Mouse (Mus musculus): ENCODE data around the gene Best2.

Best2 gene

DNA sequence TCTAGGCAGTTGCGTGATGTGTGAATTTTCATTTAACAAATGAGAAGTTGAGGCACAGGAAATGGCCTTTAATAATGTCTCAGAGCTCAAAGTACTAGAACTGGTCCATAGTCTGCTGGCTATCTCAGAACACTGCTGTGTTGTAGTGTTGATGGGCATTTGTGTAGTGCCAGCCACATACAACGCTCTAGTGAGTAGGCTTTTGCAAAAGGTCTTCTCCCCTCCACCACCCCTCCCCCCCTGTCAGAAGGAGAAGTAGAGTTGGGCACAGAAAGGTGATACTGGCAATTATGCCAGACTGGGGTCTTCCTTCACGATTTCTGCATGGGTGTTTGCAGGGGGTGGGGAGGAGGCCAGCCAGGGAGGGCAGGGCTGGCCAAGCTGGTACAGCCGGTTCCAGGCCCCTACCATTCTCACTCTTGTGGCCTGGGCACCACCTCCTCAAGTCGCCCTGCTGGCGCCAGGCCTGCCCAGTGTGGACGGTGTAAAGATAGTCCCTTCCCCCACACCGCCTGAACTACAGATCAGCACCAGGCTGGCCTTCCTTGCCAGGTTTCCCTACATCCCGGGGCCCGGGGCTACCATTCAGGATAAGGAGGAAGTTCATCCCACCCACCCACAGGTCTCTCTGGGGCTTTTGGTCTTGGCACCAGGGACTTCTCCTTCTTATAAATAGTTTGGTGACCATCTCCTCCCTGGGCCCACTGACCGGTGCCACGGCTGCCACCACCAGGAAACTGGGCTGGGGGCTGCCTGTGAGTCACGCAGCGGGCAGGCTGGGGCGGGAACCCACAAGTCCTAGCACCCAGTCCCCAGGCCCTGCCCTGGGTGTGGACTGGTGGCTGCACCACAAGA, 32.5 kb downstream of the Best2 start:
- no peak for DNase-seq (ENCODE audit: low read depth)

DNA sequence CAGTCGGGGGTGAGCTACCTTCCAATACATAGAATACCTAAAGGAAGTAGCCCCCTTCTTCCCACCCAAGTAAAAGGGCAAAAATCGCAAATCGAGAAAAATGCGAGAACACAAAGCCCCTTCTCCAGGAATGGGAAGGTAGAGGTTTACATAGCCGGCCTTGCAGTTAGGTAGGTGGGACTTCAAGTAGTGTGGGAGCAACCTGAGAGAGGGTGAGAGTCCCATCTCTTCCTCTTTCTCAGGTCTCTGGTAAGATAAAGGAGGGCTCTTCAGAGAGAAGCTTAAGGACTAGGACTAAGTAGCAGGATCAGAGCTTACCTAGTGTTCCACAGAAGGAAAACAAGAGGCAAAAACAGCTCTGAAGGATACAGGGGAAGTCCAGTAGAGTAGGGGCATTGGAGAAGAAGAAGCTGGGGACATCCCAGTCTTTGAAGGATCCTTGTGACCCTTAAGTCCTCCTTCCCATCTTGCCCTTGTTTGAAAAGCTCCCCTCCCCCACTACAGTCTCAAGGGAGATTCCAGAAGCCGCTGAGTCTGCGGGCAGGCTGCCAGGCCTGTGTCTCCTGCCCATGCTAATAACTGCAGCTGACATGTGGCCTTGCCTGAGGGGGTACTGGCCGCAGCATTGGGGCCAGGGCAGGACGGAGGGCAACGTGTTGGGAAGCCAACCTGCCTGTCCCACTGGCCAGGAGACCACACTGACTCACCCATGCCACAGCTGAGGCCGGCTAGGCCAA, 33.5 kb downstream of the Best2 start:
- DNase-seq (ENCODE audit: low read depth), result peak; percentile 78

DNA sequence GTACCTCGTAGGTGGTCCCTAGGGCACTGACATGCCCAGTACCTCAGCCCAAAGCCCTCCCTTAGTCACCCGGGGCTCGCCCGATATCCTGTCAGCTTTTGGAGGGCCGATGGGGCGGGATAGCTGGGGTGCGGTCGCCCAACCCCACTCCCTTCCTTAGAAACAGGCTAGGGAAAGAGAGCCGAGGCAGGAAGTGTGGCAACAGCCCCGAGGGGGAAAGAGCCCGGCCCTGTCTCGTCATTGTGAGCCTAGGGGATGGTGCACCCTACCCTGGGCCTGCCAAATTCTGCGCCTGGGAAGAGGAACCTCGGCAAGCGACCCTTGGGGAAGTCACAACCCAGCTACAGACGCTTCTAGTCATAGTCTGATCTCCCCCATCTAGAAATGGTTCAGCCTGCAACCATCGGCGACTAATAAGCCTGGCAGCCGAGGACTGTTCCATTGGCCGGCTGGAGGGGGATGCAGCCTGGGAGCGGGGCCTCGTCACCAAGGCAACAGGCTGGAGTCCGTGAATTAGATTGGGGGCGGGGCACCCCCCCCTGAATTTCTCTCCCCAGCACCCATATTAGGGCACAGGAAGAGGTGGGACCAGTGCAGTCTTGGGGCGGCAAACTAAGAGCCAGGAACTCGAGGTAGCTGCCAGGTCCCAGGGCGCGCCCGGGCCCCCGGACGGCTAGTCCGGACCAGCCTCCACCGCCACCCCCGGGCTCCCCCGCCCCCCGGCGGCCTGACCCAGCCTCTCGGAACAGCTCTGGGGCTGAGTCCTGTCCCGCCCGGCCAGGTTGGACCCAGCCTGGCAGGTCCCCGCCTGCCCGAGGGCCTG, 34.5 kb downstream of the Best2 start:
- peak; percentile 89 for DNase-seq (ENCODE audit: low read depth)

DNA sequence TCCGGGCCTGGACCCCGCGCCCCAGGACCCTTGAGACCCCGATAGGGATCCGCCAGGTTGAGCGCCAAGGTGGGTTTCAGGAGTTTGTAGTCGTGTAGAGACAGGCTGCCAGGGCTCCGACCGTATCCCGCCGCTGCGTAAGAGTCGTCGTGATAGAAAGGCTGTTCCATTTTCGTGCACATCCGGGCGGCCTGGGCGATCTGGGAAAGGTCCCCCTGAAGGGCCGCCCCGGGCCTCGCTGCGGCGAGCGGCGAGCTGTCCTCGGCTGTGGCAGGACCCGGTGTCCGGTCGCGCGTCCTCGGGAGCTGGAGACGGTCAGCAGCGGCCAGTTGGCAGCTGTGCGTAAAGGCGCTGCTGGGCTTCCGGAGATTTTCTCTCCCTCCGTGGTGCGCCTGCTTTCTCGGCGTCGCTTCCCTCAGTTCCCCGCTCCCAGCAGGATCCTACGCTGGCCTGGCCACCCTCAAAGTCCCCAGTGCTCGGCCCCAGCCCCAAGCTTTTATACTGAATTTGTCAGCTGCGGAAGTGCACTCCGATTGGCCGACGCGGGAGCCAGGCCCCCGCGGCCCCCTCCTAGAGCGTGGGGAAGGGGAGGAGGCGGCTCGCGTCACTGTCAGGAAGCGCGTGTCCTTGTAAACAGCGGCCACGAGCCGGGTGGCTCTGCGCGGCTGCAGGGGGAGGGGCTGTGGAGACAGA, 35.9 kb downstream of the Best2 start, which contains the start of gene Junb:
Gene Junb (minus strand): TSS at position 471 of the 693 bp plus-strand sequence.
- peak; percentile 94 for DNase-seq (ENCODE audit: low read depth)

DNA sequence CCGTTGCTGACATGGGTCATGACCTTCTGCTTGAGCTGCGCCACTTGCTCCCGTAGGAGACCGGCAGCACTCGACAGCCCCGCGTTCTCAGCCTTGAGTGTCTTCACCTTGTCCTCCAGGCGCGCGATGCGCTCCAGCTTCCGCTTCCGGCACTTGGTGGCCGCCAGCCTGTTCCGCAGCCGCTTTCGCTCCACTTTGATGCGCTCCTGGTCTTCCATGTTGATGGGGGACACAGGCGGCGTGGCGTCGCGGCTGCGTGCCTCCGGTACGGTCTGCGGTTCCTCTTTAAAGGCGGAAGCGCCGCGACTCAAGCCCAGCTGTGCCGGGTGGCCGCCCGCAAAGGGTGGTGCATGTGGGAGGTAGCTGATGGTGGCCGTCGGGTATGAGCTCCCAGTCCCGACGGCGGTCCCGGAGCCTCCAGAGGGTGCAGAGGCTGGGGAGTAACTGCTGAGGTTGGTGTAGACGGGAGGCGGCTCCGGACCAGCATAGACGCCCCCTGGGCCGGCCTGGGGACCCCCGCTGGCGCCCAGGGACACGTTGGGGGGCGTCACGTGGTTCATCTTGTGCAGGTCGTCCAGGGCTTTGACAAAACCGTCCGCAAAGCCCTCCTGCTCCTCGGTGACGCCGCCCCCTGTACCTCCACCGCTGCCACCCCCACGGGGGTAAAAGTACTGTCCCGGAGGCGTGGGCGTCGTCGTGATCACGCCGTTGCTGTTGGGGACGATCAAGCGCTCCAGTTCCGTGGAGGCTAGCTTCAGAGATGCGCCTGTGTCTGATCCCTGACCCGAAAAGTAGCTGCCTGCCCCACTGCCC, 36.7 kb downstream of the Best2 start:
- DNase-seq (ENCODE audit: low read depth), result no peak

DNA sequence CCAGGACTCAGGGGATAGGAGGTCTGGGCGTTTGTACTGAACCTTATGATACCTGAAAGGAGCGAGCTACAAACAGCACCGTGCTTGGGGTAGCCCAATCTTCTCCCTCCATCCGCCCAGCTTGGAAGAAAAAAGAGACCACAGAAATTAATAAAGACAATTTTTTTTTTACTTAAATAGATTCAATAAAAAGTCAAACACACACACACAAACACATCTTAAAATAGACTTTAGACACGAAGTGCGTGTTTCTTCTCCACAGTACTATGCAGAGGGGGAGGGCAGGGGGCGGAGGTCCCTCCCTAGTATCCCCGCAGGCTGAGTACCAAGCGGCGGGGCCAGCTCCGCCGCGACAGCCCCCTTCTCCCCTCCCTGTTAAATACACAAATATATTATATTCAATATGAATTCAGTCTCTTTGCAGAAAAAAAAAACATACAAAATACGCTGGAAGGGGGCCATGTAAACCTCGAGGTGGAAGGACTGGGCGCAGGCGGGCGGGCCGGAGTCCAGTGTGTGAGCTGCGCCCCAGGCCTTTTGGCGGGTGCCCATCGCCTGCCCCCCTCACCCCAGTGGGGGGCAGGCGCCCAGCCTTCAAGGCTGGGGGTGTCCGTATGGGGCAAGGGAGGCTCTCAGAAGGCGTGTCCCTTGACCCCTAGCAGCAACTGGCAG, 37.4 kb downstream of the Best2 start:
- DNase-seq (ENCODE audit: low read depth), result no peak

DNA sequence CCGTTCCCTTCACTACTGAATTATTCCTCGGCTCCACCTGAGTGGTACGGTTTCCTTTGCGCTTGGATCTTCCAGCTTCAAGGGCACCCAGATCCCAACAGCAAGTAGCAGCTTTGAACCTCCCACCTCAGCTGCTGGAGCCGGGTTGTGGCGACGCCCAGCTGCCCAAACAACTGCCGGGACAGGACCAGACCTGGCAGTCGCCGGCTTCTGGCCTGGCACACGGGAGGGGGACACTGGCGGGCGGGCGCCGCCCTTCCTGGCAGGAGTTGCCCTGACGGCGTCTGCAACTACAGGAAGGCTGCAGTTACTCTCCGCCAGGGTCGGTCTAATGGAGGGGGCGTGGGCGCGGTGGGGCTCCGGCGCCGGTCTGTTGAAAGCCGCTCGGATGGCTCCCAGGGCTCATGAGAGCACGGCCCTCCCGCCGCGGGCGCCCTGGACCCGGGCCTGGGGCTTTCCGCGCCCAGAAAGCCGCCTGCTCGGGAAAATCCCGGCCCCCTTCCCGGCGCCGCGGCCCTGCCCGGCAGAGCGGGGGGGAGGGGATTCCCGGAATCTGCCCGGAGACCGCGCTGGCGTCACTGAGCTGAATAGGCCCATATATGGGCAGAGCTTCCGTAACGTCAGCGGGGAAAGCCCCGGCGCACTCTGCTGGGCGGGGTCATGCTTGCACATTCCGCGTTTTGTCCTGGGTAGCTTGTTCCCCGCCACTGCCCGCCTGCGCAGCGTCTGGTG, 38.1 kb downstream of the Best2 start:
- peak; percentile 82 for DNase-seq (ENCODE audit: low read depth)

DNA sequence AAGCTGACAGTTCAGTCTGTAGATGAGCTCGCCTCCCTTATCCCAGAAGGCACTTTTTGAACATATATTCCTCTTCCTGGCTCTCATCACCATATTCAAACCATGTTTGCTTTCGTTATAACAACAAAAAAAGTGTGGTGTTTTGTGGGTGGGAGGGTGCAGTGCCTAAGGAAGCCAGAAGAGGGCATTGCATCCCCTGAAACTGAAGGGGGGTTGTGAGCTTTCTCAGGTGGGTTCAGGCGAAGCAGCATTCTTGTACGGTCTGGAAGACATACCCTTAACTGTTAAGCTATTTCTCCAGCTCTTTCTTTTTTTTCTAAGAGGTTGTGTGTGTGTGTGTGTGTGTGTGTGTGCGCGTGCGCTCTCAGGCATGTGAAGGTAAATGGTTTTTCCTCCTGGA, 38.9 kb downstream of the Best2 start:
- DNase-seq (ENCODE audit: low read depth), result no peak

DNA sequence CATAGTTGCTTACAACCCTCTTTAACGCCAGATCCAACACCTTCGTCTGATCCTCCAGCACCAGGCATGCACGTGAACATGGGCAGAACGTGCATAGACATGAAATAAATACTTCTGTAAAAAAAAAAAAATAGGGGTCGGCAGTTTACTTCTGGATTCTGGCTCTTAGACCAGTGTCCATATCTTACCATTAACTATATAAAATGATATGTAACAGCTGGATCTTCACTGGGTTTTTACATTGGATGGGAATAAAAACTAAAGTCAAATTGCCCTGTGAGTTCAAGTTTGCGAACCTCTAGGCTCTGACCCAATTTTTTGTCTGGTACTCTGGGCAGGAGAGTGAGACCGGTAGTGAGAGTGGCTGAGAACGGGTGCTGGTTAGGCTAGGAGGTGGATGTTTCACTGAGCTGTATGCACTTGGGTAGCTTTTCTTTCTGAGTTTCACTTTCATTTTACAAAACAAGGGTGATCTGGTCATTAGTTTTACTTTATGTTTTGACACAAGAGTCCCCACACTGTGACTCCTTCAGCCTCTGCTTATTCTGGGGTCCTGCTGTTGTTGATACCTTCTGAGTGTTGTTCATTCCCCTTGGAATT, 39.7 kb downstream of the Best2 start:
- DNase-seq (ENCODE audit: low read depth), result no peak

DNA sequence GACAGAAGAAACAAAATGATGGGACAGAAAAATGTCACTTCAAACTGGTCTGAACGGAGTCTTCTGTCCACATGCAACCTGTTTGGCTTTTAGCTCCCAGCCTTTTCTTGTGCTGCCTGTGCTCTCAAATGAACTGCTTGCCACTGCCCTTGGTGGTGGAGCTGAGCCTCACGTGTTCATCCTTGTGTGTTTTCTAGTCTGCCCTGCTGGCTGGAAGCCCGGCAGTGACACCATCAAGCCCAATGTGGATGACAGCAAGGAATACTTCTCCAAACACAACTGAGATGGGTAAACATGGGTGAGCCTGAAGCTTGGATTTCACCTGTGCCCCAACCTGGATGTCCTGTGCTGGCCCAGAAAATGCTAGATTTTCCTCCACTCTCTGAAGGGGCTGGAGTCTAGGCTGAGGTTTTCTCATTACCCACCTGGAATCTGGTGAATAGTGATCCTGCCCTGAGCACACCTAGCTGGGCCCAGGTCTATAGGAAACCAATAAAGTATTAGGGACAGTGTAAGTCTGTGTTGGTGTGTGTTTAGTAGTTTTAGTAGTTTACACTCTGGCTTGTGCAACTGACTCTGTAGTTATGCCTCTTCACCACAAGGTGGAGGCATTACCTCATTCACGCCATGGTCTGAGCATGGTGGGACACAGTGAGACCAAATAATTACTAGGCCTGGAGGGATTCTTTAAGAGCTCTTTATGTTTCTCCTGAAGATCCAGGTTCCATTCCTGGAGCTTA, 40.4 kb downstream of the Best2 start:
- DNase-seq (ENCODE audit: low read depth), result no peak

DNA sequence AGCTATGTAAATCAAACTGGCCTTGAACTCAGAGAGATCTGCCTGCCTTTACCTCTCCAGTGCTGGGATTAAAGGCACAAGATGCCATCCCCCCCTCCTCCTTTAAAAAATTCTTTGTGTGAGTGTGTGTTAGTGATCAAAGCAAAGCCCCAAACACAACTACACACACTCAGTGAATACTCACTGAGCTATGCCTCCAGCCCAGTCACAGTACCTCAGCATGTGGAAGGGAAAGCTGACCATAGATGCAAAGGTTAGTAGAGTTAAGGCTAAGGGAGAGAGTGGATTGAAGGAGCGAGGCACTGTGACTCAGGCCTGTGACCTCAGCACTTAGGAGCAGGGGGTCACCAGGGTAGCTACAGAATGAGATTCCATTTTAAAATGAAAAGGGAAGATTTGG, 41.3 kb downstream of the Best2 start:
- DNase-seq (ENCODE audit: low read depth), result no peak

DNA sequence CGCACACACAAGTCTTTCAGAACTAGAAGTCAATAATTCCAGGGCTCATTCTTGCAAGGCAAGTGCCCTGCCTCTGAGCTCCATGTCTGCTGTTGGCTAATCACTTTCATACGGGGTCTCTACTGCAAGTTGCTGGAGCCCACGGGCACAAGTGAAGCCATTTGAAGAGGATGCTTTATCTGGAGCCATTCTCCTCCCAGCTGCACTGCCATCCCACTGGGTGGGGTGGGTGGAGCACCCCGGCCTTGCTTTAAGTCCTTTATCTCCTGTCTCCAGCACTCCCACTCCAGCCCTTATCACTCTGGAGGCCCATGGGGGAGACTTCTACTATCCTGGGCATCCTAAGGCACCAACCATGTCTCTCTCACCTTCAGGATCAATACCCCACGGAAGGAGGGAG, 43.4 kb downstream of the Best2 start:
- DNase-seq (ENCODE audit: low read depth), result no peak

DNA sequence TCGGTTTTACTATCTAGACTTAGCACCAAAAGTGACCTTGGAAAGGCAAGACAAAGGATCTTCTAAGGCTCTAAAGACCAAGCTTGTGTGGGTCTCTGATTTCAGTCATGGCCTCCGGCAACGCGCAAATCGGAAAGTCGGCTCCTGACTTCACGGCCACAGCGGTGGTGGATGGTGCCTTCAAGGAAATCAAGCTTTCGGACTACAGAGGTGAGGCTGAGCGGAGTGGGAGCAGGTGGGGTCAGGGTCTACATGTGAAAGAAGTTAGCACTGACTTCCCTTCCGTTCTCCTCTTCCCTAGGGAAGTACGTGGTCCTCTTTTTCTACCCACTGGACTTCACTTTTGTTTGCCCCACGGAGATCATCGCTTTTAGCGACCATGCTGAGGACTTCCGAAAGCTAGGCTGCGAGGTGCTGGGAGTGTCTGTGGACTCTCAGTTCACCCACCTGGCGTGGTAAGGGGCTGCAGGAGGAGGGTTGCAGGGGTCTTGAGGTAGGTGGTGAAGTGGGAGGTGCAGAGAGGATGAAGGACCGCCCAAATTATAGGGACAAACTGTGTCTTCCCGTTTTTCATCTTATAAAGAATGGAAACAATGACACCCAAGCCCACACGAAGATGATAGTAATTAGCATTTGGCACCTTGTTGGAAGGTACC, 44.1 kb downstream of the Best2 start:
- no peak for DNase-seq (ENCODE audit: low read depth)

DNA sequence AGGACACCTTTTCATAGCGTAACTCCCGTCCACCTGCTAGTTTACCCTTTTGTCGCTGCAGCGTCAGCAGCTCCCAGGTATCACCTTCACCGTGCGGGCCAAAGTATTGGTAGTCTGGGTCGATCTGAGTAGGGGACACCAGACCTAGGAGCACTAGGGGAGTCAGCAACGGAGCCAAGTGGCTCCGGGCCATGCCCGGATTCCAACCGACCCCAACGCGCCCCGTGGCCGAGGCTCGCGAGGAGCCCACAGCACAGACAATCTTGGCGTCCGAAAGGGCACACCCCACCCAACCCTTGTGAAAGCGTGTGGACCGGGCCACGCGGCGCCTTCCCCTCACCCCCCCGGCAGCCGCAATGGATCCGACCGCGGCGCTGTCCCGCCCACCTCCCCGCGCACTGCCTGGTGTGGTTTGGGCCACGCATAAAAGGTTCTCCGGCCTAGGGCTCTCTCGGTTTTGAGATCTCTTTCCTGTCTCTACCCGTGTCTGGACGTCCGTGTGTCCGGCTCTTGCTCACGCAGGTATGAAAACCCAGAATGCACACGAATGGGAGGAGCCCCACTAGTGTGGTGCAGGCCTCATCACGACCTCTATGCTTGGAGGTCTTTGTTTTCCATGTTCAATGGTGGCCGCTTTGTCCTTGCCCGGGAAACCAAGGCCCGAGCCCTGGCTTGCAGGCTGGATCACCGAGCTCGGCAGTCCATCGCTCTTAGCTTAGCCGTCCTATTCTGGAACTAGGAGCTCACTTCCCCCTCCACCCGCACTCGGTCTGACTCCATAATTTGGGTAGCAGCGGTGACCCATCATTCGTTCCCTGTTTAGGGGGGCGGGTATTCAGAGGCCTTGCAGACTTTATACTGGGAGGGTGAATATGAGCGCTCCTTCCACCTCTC, 44.8 kb downstream of the Best2 start, which contains the start of the genes Gm49661, Prdx2 and Rnaseh2a:
Gene Gm49661 (minus strand): TSS at position 193 of the 894 bp plus-strand sequence.
Gene Prdx2 (plus strand): TSS at position 347 of the 894 bp plus-strand sequence.
Gene Rnaseh2a (minus strand): TSS at position 527 of the 894 bp plus-strand sequence.
- DNase-seq (ENCODE audit: low read depth), result no peak

DNA sequence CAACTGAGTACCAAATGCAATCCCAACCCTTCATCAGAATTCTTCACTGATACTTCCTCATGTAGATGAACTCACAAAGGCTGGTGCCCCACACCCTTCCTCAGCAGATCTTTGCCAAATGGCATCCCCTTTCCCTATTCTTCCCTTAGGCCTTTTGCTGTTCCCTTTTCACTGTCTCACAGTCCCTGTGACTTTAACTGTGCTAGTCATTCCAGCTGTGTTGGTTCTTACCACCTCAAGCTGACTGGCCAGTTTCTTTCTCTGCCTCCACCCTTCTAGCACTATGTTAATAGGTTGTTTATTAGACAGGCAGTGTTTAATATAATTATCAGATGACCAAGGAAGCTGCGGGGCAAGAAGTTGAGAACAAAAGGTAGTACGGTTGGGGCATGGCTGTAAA, 45.7 kb downstream of the Best2 start:
- no peak for DNase-seq (ENCODE audit: low read depth)

DNA sequence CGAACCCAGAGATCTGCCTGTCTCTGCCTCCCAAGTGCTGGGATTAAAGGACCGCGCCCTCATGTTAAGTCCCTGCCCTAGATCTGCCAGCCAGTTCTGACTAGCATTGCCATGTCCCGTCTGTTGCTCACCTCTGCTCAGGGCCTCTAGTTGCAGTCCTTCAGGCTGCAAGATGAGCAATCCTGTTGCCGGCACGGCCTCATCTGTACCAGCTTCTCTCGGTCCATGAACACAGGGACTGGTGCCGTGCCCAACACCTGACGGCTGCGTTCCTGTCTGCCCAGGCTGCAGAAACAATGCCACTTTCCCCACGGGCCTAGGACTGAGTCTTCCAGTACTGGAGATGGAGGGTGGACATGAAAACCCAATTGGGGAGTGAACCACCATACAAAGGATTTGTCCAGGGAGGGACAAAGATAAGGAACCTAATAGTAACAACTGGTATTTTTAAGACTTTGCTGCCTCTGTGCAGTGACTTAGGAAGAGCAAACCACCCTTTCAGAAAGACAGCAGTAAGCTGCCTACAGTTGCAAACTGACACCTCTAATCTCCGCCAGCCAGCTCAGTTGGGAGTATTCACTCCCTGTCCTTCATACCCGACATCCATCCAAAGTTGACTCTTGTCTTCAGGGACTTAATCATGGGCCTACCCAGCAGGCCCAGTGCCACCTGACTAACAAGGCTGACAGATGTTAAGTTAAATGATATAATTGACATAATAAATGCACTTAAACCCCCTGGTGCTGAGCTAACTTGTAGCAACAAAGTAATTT, 46.6 kb downstream of the Best2 start:
- no peak for DNase-seq (ENCODE audit: low read depth)
